Mouse (Mus musculus): ENCODE results near the gene Olfr1026.

DNA sequence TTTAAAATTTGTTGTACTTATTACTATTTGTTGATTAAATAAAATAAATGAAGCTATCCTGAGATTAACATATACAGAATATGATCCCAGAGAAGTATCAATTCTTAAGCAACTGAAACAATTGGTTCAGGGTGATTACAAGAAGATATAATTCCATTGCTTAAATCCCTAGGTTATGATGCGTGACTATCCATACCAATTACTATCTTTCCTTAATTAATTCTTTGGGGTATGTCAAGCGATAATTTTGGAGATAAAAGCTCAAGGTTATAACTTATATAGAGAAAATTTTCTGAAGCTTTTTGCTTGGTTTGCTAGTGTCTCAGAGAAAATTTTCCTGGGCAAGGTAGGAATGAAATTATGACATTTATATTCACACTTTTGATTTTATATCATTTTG, 52.2 kb downstream of the Olfr1026 start, which contains the start of gene Olfr1029:
- TF ChIP-seq POLR2A (IDR thresholded peaks at IDR 0.05; ENCODE audit: control insufficient read depth, extremely low read depth, insufficient read depth, low read length, poor library complexity) (no peak), CTCF (IDR thresholded peaks at IDR 0.05; ENCODE audit: borderline replicate concordance, control insufficient read depth, extremely low read depth, insufficient read depth, low read length, poor library complexity) (no peak)

Data from thymus, adult 2 months (tissue).